Mouse (Mus musculus) midbrain, embryonic 15.5 days (tissue): ENCODE results near the gene Stat1. TPM values are rescaled to one million over a fixed set of nuclear protein-coding genes. Genes with fewer than 3 reads are reported as not detected.

Experiments
- ATAC-seq: fragments of 200-750 bp; cut with Nextera tagmentation; replicated peaks from 2 replicates; pipeline ENCODE4 v1.8.0; 2017; ENCODE audit warnings: moderate TSS enrichment
- H3K27ac ChIP-seq: fragments of 300-500 bp; sonication (generic); 2 replicates; pipeline ENCODE4 v1.5.1; 2015; ENCODE audit warnings: mild to moderate bottlenecking, inconsistent platforms
- H3K27me3 ChIP-seq: fragments of 300-500 bp; sonication (generic); replicated peaks from 2 replicates; pipeline ENCODE4 v1.6.1; 2015; ENCODE audit warnings: inconsistent platforms
- H3K36me3 ChIP-seq: fragments of 300-500 bp; sonication (generic); replicated peaks from 2 replicates; pipeline ENCODE4 v1.6.1; 2015; ENCODE audit warnings: inconsistent platforms
- H3K4me1 ChIP-seq: fragments of 300-500 bp; sonication (generic); 2 replicates; pipeline ENCODE4 v1.6.1; 2015; ENCODE audit warnings: inconsistent platforms
- H3K4me2 ChIP-seq: fragments of 300-500 bp; sonication (generic); 2 replicates; pipeline ENCODE4 v1.6.1; 2015; ENCODE audit warnings: inconsistent platforms, mild to moderate bottlenecking, moderate library complexity
- H3K4me3 ChIP-seq: fragments of 300-500 bp; sonication (generic); 2 replicates; pipeline ENCODE4 v1.5.1; 2015; ENCODE audit warnings: mild to moderate bottlenecking, inconsistent platforms
- H3K9ac ChIP-seq: fragments of 300-500 bp; sonication (generic); 2 replicates; pipeline ENCODE4 v1.6.1; 2015; ENCODE audit warnings: mild to moderate bottlenecking, inconsistent platforms
- H3K9me3 ChIP-seq: fragments of 300-500 bp; sonication (generic); 2 replicates; pipeline ENCODE4 v1.6.1; 2016; ENCODE audit warnings: inconsistent platforms
- WGBS: fragments of 180-500 bp; shearing (Covaris S2); methylation state at CpG from one replicate; pipeline ENCODE4 v1.1.7; 2015; ENCODE audit warnings: mixed read lengths; 5-methylcytosine and 5-hydroxymethylcytosine counted together
- polyA plus RNA-seq: library from polyadenylated mRNA; unstranded; fragments of >200 nt; fragmentation: Nextera tagmentation; extraction: Ambion mirVana; gene quantifications from 2 replicates; pipeline ENCODE4 v1.2.1, GENCODE M21; 2015

The Stat1 gene
- polyA plus RNA-seq, 1 experiment from 2014 or later, result 13.5 TPM

DNA sequence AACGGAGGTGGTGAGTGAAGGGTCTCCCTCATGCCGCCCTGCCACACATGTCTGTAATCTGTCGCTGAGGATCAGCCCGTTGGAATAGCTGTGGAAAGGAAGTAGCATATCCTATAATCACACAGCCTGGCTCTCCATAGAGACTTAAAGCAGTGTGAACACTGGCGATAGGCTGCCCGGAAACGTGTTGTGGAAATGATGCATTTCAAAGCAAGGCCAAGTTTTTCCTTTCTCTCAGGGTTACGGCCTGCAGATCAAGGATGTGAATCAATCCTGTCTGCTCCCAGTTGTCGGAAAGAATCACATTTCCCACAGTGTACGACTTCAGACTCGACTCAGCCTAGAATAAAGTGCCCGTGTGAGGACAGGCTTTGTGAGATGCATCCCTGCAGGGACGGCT is 33.1 kb downstream of the Stat1 start:
- ATAC-seq, result peak; percentile 25; the same call in 1 of the 2 replicates
- no peaks in the 10 kb centered on the region for H3K36me3 ChIP-seq
- no peaks in the 10 kb centered on the region for H3K9me3 ChIP-seq
- WGBS, result 53% methylated on average over 13 of the region's 13 CpGs
- H3K27me3 ChIP-seq, result no peaks in the 10 kb centered on the region
- peaks cover 5% of the 10 kb centered on the region; the same call in 1 of the 2 replicates for H3K4me1 ChIP-seq
- H3K27ac ChIP-seq, result no peak overlapping the region
- no peak overlapping the region for H3K4me2 ChIP-seq
- H3K9ac ChIP-seq, result no peak overlapping the region
- H3K4me3 ChIP-seq, result no peak overlapping the region

DNA sequence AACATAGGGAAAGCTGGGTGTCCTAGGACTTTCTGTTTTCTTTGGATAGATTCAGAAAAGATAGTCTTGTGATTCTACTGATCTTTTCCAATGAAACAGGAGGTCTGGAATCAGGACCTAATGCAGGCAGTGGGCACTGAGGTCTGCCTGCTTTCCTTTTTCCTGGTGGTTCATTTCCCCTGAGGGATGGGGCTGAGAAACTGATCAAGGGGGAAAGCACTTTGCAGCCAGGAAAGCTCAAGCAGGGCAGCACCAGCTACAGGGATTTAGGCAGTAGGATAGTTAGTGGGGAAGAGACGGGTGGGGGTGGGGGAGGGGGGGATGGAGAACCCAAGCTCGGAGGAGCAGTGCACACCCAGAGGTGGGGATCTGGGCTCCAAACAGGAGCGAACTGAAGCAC is 33.7 kb downstream of the Stat1 start:
- Histone ChIP-seq H3K9me3 (no peaks in the 10 kb centered on the region), H3K36me3 (no peaks in the 10 kb centered on the region), H3K9ac (no peak overlapping the region), H3K4me3 (no peak overlapping the region), H3K27me3 (no peaks in the 10 kb centered on the region), H3K27ac (no peak overlapping the region), H3K4me1 (peaks cover 5% of the 10 kb centered on the region; the same call in 1 of the 2 replicates), H3K4me2 (no peak overlapping the region)
- 21% methylated on average over 3 of the region's 3 CpGs for WGBS
- no peak for ATAC-seq

DNA sequence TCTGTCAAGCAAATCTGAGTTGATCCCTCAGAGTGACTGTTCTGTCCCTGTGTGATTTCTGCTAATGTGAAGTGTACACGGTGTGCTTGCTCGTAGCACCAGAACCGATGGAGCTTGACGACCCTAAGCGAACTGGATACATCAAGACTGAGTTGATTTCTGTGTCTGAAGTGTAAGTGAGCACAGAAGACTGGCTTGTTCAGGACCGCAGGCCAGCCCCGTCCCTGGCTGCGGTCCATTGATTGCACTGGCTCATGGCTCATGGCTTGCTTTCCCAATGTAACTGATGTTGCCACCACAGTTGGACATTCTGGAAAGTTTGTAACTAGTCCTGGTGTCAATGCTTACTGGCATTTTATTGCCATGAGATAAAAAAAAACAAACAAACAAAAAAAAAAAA is 35.6 kb downstream of the Stat1 start:
- Histone ChIP-seq H3K4me3 (no peak overlapping the region), H3K9ac (no peak overlapping the region), H3K9me3 (no peaks in the 10 kb centered on the region), H3K27ac (no peak overlapping the region), H3K36me3 (no peaks in the 10 kb centered on the region), H3K4me2 (no peak overlapping the region), H3K27me3 (no peaks in the 10 kb centered on the region), H3K4me1 (peaks cover 5% of the 10 kb centered on the region; the same call in 1 of the 2 replicates)
- ATAC-seq, result no peak
- WGBS, result 82% methylated on average over 8 of the region's 8 CpGs

DNA sequence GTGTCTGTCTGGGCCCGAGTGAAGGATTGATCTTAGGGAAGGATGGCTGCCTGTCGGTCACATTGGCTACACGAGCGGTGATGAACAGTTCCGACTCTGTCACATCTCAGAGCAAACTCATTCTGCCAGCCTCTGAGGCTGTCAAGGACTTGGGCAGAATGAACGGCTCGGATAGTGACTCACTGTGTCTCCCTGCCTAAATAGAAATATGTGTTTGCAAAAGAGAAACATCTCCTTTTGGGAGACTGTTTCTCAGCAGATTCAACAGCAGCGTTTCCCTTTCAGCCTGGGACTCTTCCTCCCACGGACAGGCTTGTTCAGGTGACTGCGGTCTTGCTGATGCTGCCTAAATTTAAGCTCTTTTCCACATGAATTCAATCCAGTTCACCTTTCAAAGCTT is 37.1 kb downstream of the Stat1 start:
- Histone ChIP-seq H3K4me2 (no peak overlapping the region), H3K4me3 (no peak overlapping the region), H3K4me1 (0 out of 2 replicates have a peak, but pooled peaks cover 5% of the 10 kb centered on the region), H3K27me3 (no peaks in the 10 kb centered on the region), H3K27ac (no peak overlapping the region), H3K36me3 (no peaks in the 10 kb centered on the region), H3K9ac (no peak overlapping the region), H3K9me3 (no peaks in the 10 kb centered on the region)
- ATAC-seq, result no peak
- 78% methylated on average over 10 of the region's 10 CpGs for WGBS

DNA sequence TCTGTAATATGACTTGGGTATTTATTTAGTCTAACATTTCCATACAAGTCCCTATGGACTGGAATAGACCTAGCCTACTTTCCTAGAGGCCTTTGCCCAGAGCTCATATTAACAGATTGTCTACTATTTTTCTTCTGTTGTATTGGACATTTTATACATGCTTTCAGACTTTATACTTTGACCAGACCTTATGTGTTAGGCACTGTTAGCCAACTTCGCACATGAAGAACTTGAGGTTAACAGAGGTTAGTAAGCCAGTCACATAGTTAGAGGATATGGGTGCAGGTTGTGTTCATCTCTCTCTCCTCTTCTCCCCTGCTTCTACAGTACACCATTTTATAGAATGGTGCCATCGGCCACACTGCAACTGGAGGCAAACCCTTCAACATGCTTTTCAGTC is 38.8 kb downstream of the Stat1 start:
- no peak overlapping the region for H3K4me3 ChIP-seq
- no peak for ATAC-seq
- no peaks in the 10 kb centered on the region for H3K36me3 ChIP-seq
- H3K9ac ChIP-seq, result no peak overlapping the region
- no peak overlapping the region for H3K4me2 ChIP-seq
- 92% methylated on average over 2 of the region's 2 CpGs for WGBS
- 0 out of 2 replicates have a peak, but pooled peaks cover 1% of the 10 kb centered on the region for H3K4me1 ChIP-seq
- H3K9me3 ChIP-seq, result no peaks in the 10 kb centered on the region
- H3K27ac ChIP-seq, result no peak overlapping the region
- no peaks in the 10 kb centered on the region for H3K27me3 ChIP-seq

DNA sequence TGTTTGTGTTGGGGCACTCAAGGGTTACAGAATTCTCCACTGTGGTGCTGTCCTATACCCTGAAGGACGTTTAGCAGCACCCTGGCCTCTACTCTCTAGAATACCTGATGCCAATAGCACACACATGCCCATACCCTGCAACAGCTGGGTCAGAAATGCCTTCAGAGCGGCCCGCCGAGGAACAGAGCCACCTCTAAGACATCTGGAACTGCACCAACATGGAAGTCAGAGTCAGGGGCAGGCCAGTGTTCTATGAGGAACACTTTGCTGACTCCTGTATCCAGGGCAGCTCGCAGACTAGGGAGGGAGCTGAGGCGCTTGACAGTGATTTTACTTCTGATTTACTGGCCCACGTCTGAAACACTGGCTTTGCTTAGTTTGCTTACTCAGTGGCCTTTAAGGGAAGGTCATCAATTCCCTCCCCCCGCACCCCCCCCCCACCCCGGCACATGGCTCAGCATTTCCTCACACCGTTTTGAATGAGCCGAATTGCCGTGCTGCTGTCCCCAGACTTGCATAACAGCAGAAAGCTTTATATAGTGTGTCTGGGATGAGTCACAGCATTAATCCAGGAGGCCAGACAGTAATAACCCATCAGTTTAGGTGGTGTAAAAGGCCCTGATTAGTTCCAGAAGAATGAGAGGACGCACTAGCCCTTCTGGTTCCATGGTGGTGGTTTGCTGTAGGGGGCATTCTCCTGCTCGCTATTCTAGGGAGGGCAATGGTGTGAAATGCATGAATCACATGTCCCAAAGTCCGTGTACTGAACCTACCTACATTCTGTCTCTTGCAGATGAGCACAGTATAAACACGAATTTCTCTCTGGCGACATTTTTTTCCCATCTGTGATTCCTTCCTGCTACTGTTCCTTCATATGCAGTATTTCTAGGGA is 39.5 kb downstream of the Stat1 start:
- no peaks in the 10 kb centered on the region for H3K36me3 ChIP-seq
- no peaks in the 10 kb centered on the region for H3K4me1 ChIP-seq
- H3K27ac ChIP-seq, result no peak overlapping the region
- H3K27me3 ChIP-seq, result no peaks in the 10 kb centered on the region
- H3K4me3 ChIP-seq, result no peak overlapping the region
- no peak overlapping the region for H3K4me2 ChIP-seq
- no peak for ATAC-seq
- 86% methylated on average over 17 of the region's 17 CpGs for WGBS
- no peak overlapping the region for H3K9ac ChIP-seq
- no peaks in the 10 kb centered on the region for H3K9me3 ChIP-seq

DNA sequence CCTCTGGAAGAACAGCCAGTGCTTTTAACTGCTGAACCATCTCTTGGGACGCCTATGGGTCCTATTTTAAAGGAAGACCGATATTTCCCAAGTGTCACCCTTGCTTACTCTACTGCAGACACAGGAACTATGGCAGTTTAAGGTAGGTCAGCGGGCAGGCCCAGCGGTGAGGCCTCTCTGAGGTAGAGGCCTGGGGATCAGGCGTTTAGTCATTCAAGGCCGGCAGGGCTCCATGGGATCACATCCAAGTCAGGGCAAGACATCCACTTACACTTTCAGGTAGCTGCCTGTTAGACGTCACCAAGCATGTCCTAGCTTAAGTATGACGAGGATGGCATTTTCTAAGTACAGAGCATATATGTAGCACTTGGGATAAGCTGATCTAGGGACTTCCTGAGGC is 41.9 kb downstream of the Stat1 start:
- Histone ChIP-seq H3K27me3 (no peaks in the 10 kb centered on the region), H3K4me3 (no peak overlapping the region), H3K36me3 (no peaks in the 10 kb centered on the region), H3K9ac (no peak overlapping the region), H3K9me3 (no peaks in the 10 kb centered on the region), H3K27ac (no peak overlapping the region), H3K4me2 (no peak overlapping the region), H3K4me1 (no peaks in the 10 kb centered on the region)
- no peak for ATAC-seq
- WGBS, result 92% methylated on average over 8 of the region's 8 CpGs

DNA sequence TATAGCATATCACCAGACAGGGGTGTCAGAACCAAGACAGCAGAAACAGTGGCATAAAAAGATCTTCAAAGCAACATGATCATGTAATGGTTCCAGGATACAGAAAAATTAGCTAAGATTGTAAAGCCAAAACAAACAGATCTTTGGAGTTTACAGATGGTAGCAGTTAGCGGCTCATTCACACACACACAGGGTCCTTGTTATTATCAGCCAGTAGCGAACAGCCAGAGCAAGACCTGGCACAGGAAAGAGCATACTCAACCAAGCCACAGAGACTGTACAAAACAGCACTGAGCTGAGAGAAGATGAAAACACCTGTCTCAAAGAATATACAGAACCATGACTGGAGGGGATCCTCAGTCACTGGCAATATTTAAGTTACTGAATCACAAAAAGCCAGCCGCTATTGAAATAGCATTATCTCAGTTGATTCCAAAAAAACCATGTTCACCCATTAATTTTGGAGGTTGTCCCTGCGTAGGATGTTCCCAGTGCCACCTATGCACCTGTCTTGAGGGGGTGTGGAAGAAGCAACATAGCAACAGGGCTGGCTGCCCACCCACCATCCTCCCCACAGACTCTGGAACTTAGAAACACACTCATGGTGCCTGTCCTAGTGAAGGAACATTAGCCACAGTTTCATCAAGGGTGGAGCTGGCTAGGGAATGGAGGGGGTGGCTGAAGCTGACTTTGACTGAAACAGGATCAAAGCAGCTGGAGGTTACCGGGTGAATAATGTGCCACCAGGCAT is 44.6 kb downstream of the Stat1 start:
- no peaks in the 10 kb centered on the region for H3K9me3 ChIP-seq

DNA sequence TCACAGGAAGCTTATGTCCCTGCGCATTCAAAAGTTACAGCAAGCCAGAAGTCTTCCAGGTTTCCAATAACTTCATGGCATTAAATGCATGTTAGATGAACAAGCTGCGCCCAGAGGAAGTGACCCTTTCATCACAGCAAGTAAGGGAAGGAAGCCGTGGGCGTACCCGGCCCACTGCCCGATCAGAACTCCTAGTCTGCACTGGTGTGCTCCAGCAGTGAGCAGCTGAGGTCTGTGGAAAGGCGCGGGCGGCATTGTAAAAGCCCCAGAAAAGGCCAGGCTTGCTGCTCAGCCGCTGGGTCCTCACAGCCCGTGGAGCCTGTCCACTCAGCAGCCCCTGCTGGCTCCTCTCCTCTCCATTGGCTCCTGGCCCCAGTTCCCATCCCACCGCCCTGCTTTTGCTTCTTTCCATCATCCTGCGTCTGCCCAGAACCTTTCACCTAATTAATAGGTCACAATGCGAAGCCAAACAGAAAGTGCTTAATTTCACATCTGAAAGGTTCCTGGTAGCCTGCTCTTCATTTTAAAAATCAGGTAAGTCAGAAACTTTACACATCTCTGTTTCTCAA is 47.5 kb downstream of the Stat1 start:
- ATAC-seq, result no peak
- Histone ChIP-seq H3K27me3 (no peaks in the 10 kb centered on the region), H3K9ac (no peak overlapping the region), H3K9me3 (no peaks in the 10 kb centered on the region), H3K36me3 (no peaks in the 10 kb centered on the region), H3K4me1 (no peaks in the 10 kb centered on the region), H3K4me2 (no peak overlapping the region), H3K27ac (no peak overlapping the region), H3K4me3 (no peak overlapping the region)
- 74% methylated on average over 14 of the region's 14 CpGs for WGBS

More for the DNA sequence above, 44.6 kb downstream of the Stat1 start:
- no peak overlapping the region for H3K9ac ChIP-seq
- no peak overlapping the region for H3K4me2 ChIP-seq
- H3K4me1 ChIP-seq, result no peaks in the 10 kb centered on the region
- 96% methylated on average over 5 of the region's 5 CpGs for WGBS
- no peaks in the 10 kb centered on the region for H3K27me3 ChIP-seq
- ATAC-seq, result no peak
- H3K4me3 ChIP-seq, result no peak overlapping the region
- no peak overlapping the region for H3K27ac ChIP-seq
- no peaks in the 10 kb centered on the region for H3K36me3 ChIP-seq

DNA sequence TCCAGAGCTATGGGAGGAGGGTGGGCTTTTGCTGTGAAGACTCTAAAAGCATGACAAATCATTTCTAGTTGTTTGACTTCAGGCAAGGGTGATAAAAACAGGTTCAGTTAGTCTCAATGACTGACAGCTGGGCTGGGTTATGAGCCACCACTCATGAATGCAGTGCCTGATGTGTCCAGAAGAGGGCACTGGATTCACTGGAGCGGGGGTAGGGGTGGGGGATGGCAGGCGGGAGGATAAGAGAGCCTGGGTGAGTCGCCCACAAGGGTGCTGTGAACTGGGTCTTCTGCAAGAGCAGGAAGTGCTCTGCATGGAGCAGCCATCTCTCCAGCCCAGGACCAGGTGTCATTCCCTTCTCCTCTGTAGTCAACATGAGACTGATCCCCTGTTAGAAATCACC is 50.8 kb downstream of the Stat1 start:
- Histone ChIP-seq H3K27me3 (no peaks in the 10 kb centered on the region), H3K27ac (no peak overlapping the region), H3K4me2 (no peak overlapping the region), H3K36me3 (no peaks in the 10 kb centered on the region), H3K4me1 (no peaks in the 10 kb centered on the region), H3K9me3 (no peaks in the 10 kb centered on the region), H3K9ac (no peak overlapping the region), H3K4me3 (no peak overlapping the region)
- 11% methylated on average over 3 of the region's 3 CpGs for WGBS
- ATAC-seq, result no peak

DNA sequence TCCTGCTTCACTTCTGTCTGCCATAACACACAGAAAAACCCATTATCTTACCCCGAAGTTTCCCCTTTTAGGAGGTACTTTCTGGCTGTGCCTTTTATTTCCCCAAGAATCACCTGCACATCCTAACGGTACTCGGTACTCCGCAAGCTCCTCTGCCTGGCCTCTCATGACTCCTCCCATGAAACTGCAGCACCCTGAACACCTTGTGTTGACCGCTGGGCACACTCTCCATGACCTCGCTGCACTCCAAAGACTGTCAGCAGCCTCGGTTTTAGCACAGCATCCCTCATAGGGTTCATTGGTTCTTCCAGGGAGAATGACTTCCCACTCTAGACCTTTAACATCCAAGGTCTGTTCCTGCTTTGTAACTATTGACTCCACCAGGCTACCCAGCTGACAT is 51.5 kb downstream of the Stat1 start:
- Histone ChIP-seq H3K27me3 (no peaks in the 10 kb centered on the region), H3K9me3 (no peaks in the 10 kb centered on the region)
- no peak for ATAC-seq

DNA sequence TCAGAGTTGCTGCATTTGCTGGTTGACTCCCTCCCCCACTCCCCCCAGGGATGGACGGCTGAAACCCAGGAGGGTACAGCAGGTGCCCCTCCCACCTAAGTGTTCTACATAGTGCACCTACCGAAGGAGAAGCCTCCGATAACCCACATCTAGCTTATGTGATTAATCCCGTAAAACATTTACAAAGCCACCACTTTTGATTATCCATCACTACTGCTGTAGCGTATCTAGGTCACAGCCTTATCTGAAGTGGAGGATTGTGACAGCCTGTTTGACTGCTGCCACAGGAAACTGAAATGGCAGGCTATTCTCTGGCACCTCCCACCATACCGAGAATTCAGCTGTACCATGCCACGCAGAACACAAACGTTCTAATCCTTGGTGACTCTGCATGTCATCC is 52.0 kb downstream of the Stat1 start:
- ATAC-seq, result no peak; the same call in 1 of the 2 replicates
- WGBS, result 70% methylated on average over 8 of the region's 8 CpGs

More for the DNA sequence above, 51.5 kb downstream of the Stat1 start:
- no peaks in the 10 kb centered on the region for H3K36me3 ChIP-seq
- WGBS, result 79% methylated on average over 7 of the region's 7 CpGs
- no peak overlapping the region for H3K9ac ChIP-seq
- no peak overlapping the region for H3K4me2 ChIP-seq
- no peak overlapping the region for H3K27ac ChIP-seq
- H3K4me1 ChIP-seq, result no peaks in the 10 kb centered on the region
- H3K4me3 ChIP-seq, result no peak overlapping the region

More for the DNA sequence above, 52.0 kb downstream of the Stat1 start:
- Histone ChIP-seq H3K27me3 (no peaks in the 10 kb centered on the region), H3K4me3 (no peak overlapping the region), H3K27ac (no peak overlapping the region), H3K36me3 (no peaks in the 10 kb centered on the region), H3K4me2 (no peak overlapping the region), H3K9me3 (no peaks in the 10 kb centered on the region), H3K9ac (no peak overlapping the region), H3K4me1 (no peaks in the 10 kb centered on the region)
